Mouse (Mus musculus) stomach, embryonic 14.5 days (tissue): ENCODE results near the gene Gins1. TPM values are rescaled to one million over a fixed set of nuclear protein-coding genes. Genes with fewer than 3 reads are reported as not detected.

Experiments
- ATAC-seq: fragments of 200-750 bp; cut with Nextera tagmentation; 2 replicates; pipeline ENCODE4 v1.8.0; 2017; ENCODE audit warnings: low read depth, moderate TSS enrichment; ENCODE audit not compliant: insufficient number of reproducible peaks, insufficient read depth, low FRiP score
- H3K27ac ChIP-seq: fragments of 300-500 bp; sonication (generic); 2 replicates; pipeline ENCODE4 v1.5.1; 2014; ENCODE audit warnings: mild to moderate bottlenecking, low read length, moderate library complexity, mixed read lengths
- H3K27me3 ChIP-seq: fragments of 300-500 bp; sonication (generic); 2 replicates; pipeline ENCODE4 v1.6.1; 2014; ENCODE audit warnings: low read length, control low read depth, mixed read lengths; ENCODE audit not compliant: control insufficient read depth, insufficient read depth
- H3K36me3 ChIP-seq: fragments of 300-500 bp; sonication (generic); 2 replicates; pipeline ENCODE4 v1.6.1; 2014; ENCODE audit warnings: mild to moderate bottlenecking, control low read depth, low read length, moderate library complexity, mixed read lengths; ENCODE audit not compliant: control insufficient read depth, insufficient read depth
- H3K4me1 ChIP-seq: fragments of 300-500 bp; sonication (generic); 2 replicates; pipeline ENCODE4 v1.6.1; 2014; ENCODE audit warnings: low read length, control low read depth, mixed read lengths; ENCODE audit not compliant: control insufficient read depth, insufficient read depth
- H3K4me2 ChIP-seq: fragments of 300-500 bp; sonication (generic); replicated peaks from 2 replicates; pipeline ENCODE4 v1.6.1; 2014; ENCODE audit warnings: low read depth, low read length, control low read depth
- H3K4me3 ChIP-seq: fragments of 300-500 bp; sonication (generic); 2 replicates; pipeline ENCODE4 v1.5.1; 2014; ENCODE audit warnings: low read depth, low read length, control low read depth
- H3K9ac ChIP-seq: fragments of 300-500 bp; sonication (generic); replicated peaks from 2 replicates; pipeline ENCODE4 v1.6.1; 2014; ENCODE audit warnings: low read depth, mild to moderate bottlenecking, control low read depth, low read length, moderate library complexity, mixed read lengths
- H3K9me3 ChIP-seq: fragments of 300-500 bp; sonication (generic); 2 replicates; pipeline ENCODE4 v1.6.1; 2016; ENCODE audit warnings: low read depth, low read length, control low read depth; ENCODE audit not compliant: control insufficient read depth
- WGBS: fragments of 180-500 bp; shearing (Covaris S2); extraction: QIAGEN DNeasy Blood & Tissue Kit; methylation state at CpG from one replicate; pipeline ENCODE4 v1.1.7; 2014; 5-methylcytosine and 5-hydroxymethylcytosine counted together
- polyA plus RNA-seq: library from polyadenylated mRNA; unstranded; fragments of >200 nt; fragmentation: Nextera tagmentation; extraction: Ambion mirVana; gene quantifications from 2 replicates; pipeline ENCODE4 v1.2.1, GENCODE M21; 2014

Gins1 gene
- polyA plus RNA-seq, 1 experiment from 2014 or later: 44.8 TPM

DNA sequence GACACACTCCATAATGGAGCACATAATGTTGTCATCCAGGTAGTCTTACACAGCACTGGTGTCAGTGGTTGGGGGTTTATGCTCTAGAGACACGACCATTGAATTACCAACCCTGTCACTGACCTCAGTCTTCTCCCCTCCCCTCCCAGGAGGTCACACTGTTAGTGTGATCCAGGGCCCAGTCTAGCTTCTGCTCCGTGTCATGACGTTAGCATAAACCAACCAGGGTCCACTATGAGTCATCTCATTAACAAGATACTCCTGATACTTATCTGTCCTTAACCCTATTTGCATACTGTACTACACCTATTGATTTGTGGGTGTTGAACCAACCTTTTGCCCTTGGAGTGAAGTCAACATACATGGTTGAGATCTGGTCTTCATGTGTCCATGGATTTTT is 13.5 kb downstream of the Gins1 start:
- WGBS: 91% methylated on average over 3 of the region's 3 CpGs
- ATAC-seq: no peak
- peaks cover 7% of the 10 kb centered on the region for H3K36me3 ChIP-seq

DNA sequence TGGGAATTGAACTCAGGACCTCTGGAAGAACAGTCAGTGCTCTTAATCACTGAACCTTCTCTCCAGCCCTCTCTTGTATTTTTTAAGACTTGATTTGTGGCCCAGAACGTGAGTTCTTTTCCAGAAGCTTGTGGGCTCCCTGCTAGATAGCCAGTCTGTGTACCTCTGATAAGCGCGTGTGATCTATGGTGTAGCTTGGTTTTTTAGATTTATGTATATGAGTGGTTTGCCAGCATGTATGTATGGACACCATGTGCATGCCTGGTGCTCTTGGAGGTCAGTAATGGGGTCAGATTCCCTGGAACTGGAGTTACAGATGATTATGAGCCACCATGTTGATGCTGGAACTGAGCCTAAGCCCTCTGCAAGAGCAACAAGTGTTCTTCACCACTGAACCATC is 15.3 kb downstream of the Gins1 start:
- H3K27me3 ChIP-seq: no peaks in the 10 kb centered on the region
- no peaks in the 10 kb centered on the region for H3K4me1 ChIP-seq
- no peak overlapping the region for H3K4me3 ChIP-seq
- no peaks in the 10 kb centered on the region for H3K9me3 ChIP-seq
- ATAC-seq: no peak
- WGBS: 88% methylated on average over 3 of the region's 3 CpGs
- H3K9ac ChIP-seq: no peak overlapping the region
- peaks cover 12% of the 10 kb centered on the region; the same call in 1 of the 2 replicates for H3K36me3 ChIP-seq
- no peak overlapping the region for H3K4me2 ChIP-seq
- no peak overlapping the region for H3K27ac ChIP-seq

More for the DNA sequence above, 13.5 kb downstream of the Gins1 start:
- no peaks in the 10 kb centered on the region for H3K4me1 ChIP-seq
- H3K27ac ChIP-seq: no peak overlapping the region
- no peak overlapping the region for H3K9ac ChIP-seq
- H3K27me3 ChIP-seq: no peaks in the 10 kb centered on the region
- H3K9me3 ChIP-seq: no peaks in the 10 kb centered on the region
- no peak overlapping the region for H3K4me3 ChIP-seq
- no peak overlapping the region for H3K4me2 ChIP-seq

DNA sequence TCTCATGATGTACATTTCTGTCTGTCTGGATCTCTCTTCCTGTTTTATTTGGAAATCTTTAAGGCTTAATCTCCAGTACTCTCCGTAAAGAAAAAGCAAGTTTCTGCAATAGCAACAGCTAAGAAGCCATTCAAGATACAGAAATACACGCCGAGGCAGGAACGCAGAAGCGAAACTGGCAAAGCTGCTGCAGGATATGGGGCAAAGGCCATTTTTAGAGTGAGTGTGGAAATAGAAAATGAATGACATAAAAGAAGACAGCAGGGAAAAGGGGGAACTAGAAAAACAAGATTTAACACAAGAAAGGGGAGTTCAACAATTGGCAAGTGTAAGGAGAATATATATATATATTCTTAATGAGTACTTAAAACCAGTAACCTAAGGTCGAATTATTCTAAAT is 16.5 kb downstream of the Gins1 start:
- H3K4me1 ChIP-seq: no peaks in the 10 kb centered on the region
- no peaks in the 10 kb centered on the region for H3K27me3 ChIP-seq
- WGBS: 89% methylated on average over 6 of the region's 6 CpGs
- H3K4me2 ChIP-seq: no peak overlapping the region
- H3K9ac ChIP-seq: no peak overlapping the region
- no peak overlapping the region for H3K4me3 ChIP-seq
- H3K36me3 ChIP-seq: peaks cover 12% of the 10 kb centered on the region; the same call in 1 of the 2 replicates
- ATAC-seq: no peak
- no peaks in the 10 kb centered on the region for H3K9me3 ChIP-seq
- no peak overlapping the region for H3K27ac ChIP-seq

DNA sequence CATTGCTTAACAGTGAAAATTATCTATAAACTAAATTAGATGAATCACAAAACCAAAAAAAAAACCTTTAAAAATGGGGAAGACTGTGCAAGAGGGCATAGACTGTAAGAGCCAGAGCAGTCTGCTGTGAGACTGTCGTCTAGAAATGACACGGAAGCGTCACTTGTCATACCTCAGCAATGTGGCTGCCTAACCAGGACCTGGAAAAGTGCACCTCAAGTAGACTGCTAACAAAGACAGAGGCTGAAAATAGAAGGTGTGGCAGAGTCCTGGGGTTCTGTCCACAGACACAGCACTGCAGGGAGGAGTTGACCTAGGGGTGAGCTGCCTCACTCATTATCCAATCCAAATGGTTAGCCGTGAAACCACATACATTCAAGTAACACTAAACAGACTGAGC is 17.0 kb downstream of the Gins1 start:
- Histone ChIP-seq H3K27ac (no peak overlapping the region), H3K36me3 (peaks cover 12% of the 10 kb centered on the region; the same call in 1 of the 2 replicates)

DNA sequence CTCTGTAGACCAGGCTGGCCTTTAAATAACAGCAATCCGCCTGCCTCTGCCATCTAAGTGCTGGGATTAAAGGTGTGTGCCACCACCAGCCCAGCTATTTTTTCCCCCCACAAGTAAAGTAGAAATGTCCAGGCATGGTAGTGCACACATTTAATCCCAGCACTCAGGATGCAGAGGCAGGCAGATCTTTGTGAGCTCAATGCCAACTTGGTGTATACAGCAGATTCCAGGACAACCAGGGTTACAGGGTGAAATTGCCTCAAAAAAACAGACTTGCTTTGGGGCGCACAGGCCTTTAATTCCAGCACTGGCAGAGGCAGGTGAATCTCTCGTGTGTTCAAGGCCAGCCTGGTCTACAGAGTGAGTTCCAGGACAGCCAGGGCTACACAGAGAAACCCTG is 17.8 kb downstream of the Gins1 start:
- Histone ChIP-seq H3K27me3 (no peaks in the 10 kb centered on the region), H3K4me2 (no peak overlapping the region), H3K27ac (no peak overlapping the region), H3K9me3 (no peaks in the 10 kb centered on the region), H3K36me3 (peaks cover 18% of the 10 kb centered on the region), H3K4me3 (no peak overlapping the region), H3K9ac (no peak overlapping the region), H3K4me1 (no peaks in the 10 kb centered on the region)
- ATAC-seq: no peak
- WGBS: 92% methylated on average over 3 of the region's 3 CpGs

More for the DNA sequence above, 17.0 kb downstream of the Gins1 start:
- no peak overlapping the region for H3K4me3 ChIP-seq
- H3K4me2 ChIP-seq: no peak overlapping the region
- H3K27me3 ChIP-seq: no peaks in the 10 kb centered on the region
- 89% methylated on average over 4 of the region's 4 CpGs for WGBS
- no peak overlapping the region for H3K9ac ChIP-seq
- no peaks in the 10 kb centered on the region for H3K9me3 ChIP-seq
- no peaks in the 10 kb centered on the region for H3K4me1 ChIP-seq
- no peak for ATAC-seq

DNA sequence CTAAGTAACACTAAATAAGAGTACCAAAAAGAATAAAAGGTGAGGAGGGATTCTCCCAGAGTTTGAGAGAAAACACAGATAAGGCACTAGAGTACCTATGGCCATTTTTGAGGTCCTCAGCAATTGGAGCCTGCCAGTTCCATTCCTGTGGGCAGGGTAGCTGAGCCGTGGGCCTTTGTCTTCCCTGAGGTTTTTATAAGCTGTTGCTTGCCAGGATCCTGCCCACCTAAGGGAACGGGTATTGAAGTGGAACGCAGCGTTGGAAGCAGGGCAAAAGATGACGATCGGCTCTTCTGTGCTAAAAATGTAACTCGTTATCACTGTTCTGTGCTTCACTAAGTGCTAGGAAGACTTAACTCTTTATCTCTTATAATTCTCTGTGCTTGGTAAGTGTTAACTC is 18.3 kb downstream of the Gins1 start:
- Histone ChIP-seq H3K4me1 (no peaks in the 10 kb centered on the region), H3K4me2 (no peak overlapping the region), H3K4me3 (no peak overlapping the region), H3K9ac (no peak overlapping the region), H3K27ac (no peak overlapping the region), H3K36me3 (peaks cover 18% of the 10 kb centered on the region), H3K27me3 (no peaks in the 10 kb centered on the region), H3K9me3 (no peaks in the 10 kb centered on the region)
- ATAC-seq: no peak
- WGBS: 83% methylated on average over 7 of the region's 7 CpGs

DNA sequence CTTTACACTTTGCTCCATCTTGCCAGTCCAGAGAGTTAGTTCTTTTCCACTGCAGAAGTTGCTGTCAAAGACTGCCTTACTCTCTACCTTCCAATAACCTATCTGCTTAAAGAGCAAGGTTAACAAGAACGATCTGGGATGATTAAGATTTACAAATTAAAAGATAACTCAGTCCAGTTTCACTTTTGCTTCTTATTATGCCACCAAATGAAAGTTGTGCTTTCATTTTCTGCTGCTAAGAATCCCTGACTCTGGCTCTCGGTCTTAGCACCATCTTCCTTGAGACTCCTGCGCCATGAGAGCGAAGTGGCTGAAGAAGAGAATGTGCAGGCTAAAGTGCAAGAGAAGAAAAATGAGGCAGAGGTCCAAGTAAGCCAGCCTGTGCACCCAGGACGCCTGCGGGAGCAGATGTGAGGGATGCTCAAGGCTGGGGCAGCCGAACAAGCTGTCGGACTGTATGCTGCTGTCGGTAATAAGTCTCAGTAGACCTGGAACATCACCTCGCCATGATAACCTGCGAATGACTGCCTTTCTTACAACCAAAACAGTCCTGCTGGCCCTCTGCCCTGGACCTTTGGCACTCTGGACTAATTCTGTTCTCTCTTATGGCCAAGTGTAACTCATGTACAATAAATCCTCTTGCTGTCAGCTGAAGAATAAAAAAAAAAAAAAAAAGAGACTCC is 22.0 kb downstream of the Gins1 start:
- H3K4me2 ChIP-seq: no peak overlapping the region

DNA sequence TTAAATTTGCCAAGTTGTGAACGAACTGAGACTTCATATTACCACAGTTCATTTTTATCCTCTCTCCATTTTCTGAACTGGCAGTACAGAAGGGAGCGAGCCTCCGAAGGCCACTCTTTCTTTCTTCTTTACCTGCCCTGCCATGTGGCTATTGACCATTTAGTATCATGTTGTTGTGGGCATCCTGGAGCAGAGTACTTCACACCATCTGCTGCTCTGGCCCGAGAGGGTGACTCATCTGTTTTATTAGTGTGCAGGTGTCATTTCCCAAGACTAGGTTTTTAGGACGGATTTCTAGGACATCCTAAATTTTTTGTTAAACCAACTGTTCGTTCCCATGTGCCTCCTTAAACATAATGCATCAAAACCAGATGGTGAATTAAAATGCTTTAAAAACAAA is 24.0 kb downstream of the Gins1 start:
- Histone ChIP-seq H3K4me2 (no peak overlapping the region), H3K4me1 (no peaks in the 10 kb centered on the region), H3K9me3 (no peaks in the 10 kb centered on the region), H3K27ac (no peak overlapping the region), H3K4me3 (no peak overlapping the region), H3K27me3 (no peaks in the 10 kb centered on the region), H3K9ac (no peak overlapping the region), H3K36me3 (peaks cover 10% of the 10 kb centered on the region)
- WGBS: 85% methylated on average over 6 of the region's 6 CpGs
- no peak for ATAC-seq

More for the DNA sequence above, 22.0 kb downstream of the Gins1 start:
- Histone ChIP-seq H3K27ac (no peak overlapping the region), H3K36me3 (peaks cover 14% of the 10 kb centered on the region), H3K9me3 (no peaks in the 10 kb centered on the region), H3K4me3 (no peak overlapping the region), H3K9ac (no peak overlapping the region), H3K27me3 (no peaks in the 10 kb centered on the region), H3K4me1 (no peaks in the 10 kb centered on the region)
- 91% methylated on average over 11 of the region's 11 CpGs for WGBS
- ATAC-seq: no peak

DNA sequence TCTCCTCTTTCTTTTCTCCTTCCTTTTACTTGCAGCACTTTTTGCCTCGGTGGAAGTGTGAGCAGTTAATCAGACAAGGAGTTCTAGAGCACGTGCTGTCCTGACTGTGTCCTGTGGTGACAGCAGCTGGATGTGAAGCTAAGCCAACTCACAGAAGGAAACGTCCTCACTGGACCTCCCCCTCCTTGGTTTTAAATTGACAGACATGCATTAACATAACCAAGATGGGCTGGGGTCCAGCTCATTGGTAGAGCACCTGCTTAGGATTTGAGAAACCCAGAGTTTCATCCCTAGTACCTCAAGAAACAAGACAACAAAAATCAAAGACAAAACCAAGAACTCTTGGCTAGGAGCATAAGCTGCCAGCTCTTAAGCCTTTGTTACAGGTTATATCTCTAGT is 25.6 kb downstream of the Gins1 start:
- no peaks in the 10 kb centered on the region for H3K27me3 ChIP-seq
- 72% methylated on average over 3 of the region's 3 CpGs for WGBS
- H3K36me3 ChIP-seq: peaks cover 20% of the 10 kb centered on the region
- no peak overlapping the region for H3K27ac ChIP-seq
- H3K4me2 ChIP-seq: no peak overlapping the region
- H3K4me1 ChIP-seq: no peaks in the 10 kb centered on the region
- no peaks in the 10 kb centered on the region for H3K9me3 ChIP-seq
- ATAC-seq: no peak
- no peak overlapping the region for H3K9ac ChIP-seq
- H3K4me3 ChIP-seq: no peak overlapping the region
